Mouse (Mus musculus) lung, postnatal 0 days (tissue): Measurements from ENCODE around the gene Hmcn1. TPM values are rescaled to one million over a fixed set of nuclear protein-coding genes. Genes with fewer than 3 reads are reported as not detected.

Source experiments
- ATAC-seq: fragments of 200-750 bp; cut with Nextera tagmentation; 2 replicates; pipeline ENCODE4 v1.8.0; 2017; ENCODE audit warnings: moderate library complexity
- DNase-seq: peaks from one replicate; pipeline ENCODE4 v3.0.0-alpha.2; 2016; ENCODE audit warnings: low spot score
- H3K27ac ChIP-seq: fragments of 300-500 bp; sonication (generic); 2 replicates; pipeline ENCODE4 v1.5.1; 2014; ENCODE audit warnings: antibody characterized with exemption, mild to moderate bottlenecking, low read length, mixed read lengths
- H3K27me3 ChIP-seq: fragments of 300-500 bp; sonication (generic); replicated peaks from 2 replicates; pipeline ENCODE4 v1.6.1; 2014; ENCODE audit warnings: low read length, mixed read lengths; ENCODE audit not compliant: insufficient read depth
- H3K36me3 ChIP-seq: fragments of 300-500 bp; sonication (generic); 2 replicates; pipeline ENCODE4 v1.6.1; 2014; ENCODE audit warnings: low read length, mixed read lengths; ENCODE audit not compliant: insufficient read depth
- H3K4me1 ChIP-seq: fragments of 300-500 bp; sonication (generic); 2 replicates; pipeline ENCODE4 v1.6.1; 2014; ENCODE audit warnings: antibody characterized with exemption, low read depth, low read length, mixed read lengths; ENCODE audit not compliant: insufficient read depth
- H3K4me2 ChIP-seq: fragments of 300-500 bp; sonication (generic); replicated peaks from 2 replicates; pipeline ENCODE4 v1.6.1; 2014; ENCODE audit warnings: low read depth, mild to moderate bottlenecking, low read length, moderate library complexity, mixed read lengths
- H3K4me3 ChIP-seq: fragments of 300-500 bp; sonication (generic); 2 replicates; pipeline ENCODE4 v1.5.1; 2014; ENCODE audit warnings: low read depth, low read length
- H3K9ac ChIP-seq: fragments of 300-500 bp; sonication (generic); replicated peaks from 2 replicates; pipeline ENCODE4 v1.6.1; 2014; ENCODE audit warnings: low read depth, mild to moderate bottlenecking
- H3K9me3 ChIP-seq: fragments of 300-500 bp; sonication (generic); 2 replicates; pipeline ENCODE4 v1.6.1; 2016; ENCODE audit warnings: low read length, mixed read lengths
- CTCF ChIP-seq: IDR thresholded peaks from 2 replicates; pipeline ENCODE4 v1.5.1; 2016; ENCODE audit warnings: antibody characterized with exemption, mild to moderate bottlenecking
- EP300 ChIP-seq: IDR thresholded peaks from 2 replicates; pipeline ENCODE4 v1.6.1; 2016; ENCODE audit warnings: antibody characterized with exemption, mild to moderate bottlenecking, control low read depth
- WGBS: fragments of 180-500 bp; shearing (Covaris S2); extraction: QIAGEN DNeasy Blood & Tissue Kit; methylation state at CpG from one replicate; pipeline ENCODE4 v1.1.7; 2014; 5-methylcytosine and 5-hydroxymethylcytosine counted together
- polyA plus RNA-seq: library from polyadenylated mRNA; unstranded; fragments of >200 nt; fragmentation: Nextera tagmentation; extraction: Ambion mirVana; gene quantifications from 2 replicates; pipeline ENCODE4 v1.2.1, GENCODE M21; 2015

The Hmcn1 gene
- polyA plus RNA-seq, 1 experiment from 2014 or later, result 24.7 TPM

GRCm38 (mm10) chr1:150742376-150743087 lies 250.7 kb downstream of the Hmcn1 start:
- ATAC-seq (no peak), DNase-seq (peak; percentile 11)
- Histone ChIP-seq H3K9me3 (no peaks in the 10 kb centered on the region), H3K27ac (no peak overlapping the region), H3K4me2 (no peak overlapping the region), H3K4me1 (no peaks in the 10 kb centered on the region), H3K9ac (no peak overlapping the region), H3K4me3 (no peak overlapping the region), H3K27me3 (no peaks in the 10 kb centered on the region), H3K36me3 (no peaks in the 10 kb centered on the region)
- WGBS, result 69% methylated on average over 7 of the region's 7 CpGs
- no peak for TF ChIP-seq CTCF
- no peak for TF ChIP-seq EP300

DNA sequence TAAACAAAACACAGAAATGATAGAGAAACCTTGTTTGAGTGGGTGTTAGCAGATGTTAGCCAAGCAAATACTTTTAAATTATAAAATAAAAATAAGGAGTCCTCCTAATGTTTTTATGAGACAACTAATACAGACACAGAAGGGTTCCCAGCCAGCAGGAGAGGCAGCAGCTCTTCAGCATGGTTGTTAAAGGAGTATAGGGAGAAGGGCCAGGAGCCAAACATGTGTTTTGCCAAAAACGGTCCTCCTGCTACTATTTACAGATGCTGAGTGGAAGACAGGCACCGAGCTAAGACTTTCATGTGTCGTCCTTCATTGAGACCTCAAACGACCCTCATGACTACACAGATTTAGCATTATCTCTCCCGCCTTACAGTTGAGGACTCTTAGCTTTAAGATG lies 281.8 kb downstream of the Hmcn1 start:
- Histone ChIP-seq H3K4me2 (no peak overlapping the region), H3K36me3 (no peaks in the 10 kb centered on the region), H3K9me3 (no peaks in the 10 kb centered on the region), H3K4me1 (no peaks in the 10 kb centered on the region), H3K9ac (no peak overlapping the region), H3K27me3 (no peaks in the 10 kb centered on the region), H3K27ac (no peak overlapping the region), H3K4me3 (no peak overlapping the region)
- 48% methylated on average over 5 of the region's 5 CpGs for WGBS
- DNase-seq (peak; percentile 10), ATAC-seq (no peak)
- TF ChIP-seq EP300 (no peak), CTCF (no peak)

DNA sequence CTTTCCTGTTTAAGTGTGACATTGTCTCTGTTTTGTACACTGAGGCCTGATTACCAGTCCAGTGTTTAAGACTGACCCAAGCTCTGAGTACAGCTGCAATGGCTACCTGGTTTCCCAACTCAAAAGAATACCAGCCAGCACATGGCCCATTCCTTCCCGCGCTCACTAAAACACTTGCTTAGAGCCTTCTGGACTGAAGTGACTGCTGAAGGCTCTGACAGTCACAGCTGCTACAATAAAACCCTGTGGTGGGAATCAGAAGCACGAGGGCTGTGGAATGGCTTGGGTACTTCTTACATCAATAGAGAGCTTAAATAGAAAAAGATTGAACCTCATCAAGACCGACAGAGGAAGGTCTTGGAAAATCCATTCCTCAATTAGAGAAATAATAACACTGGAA lies 286.7 kb downstream of the Hmcn1 start:
- Histone ChIP-seq H3K27ac (no peak overlapping the region), H3K9me3 (no peaks in the 10 kb centered on the region), H3K27me3 (no peaks in the 10 kb centered on the region), H3K4me1 (no peaks in the 10 kb centered on the region), H3K9ac (no peak overlapping the region), H3K36me3 (no peaks in the 10 kb centered on the region), H3K4me3 (no peak overlapping the region), H3K4me2 (no peak overlapping the region)
- 54% methylated on average over 4 of the region's 4 CpGs for WGBS
- DNase-seq (no peak), ATAC-seq (no peak)
- TF ChIP-seq CTCF (no peak), EP300 (no peak)

DNA sequence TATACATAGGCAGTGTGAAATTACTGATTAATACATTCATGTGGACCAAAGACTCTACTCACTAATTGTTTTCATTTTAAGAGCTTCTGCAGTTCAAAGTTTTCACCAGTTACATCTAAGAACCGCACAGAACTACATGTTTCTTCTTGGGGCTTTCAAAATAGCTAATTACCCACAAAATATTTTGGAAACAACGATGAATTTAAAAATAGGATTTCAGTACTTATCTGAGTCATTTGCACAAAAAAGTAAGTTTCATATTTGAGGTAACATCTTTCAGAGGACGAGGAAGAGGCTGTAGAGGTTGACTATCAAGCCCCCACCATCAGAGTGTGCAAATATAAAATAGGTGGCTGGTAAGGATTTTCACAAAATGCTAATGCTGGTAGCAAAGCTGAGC lies 295.5 kb downstream of the Hmcn1 start:
- no peak for ATAC-seq
- H3K27me3 ChIP-seq, result no peaks in the 10 kb centered on the region
- H3K4me1 ChIP-seq, result no peaks in the 10 kb centered on the region
- WGBS, result 88% methylated on average over 3 of the region's 3 CpGs
- H3K4me3 ChIP-seq, result no peak overlapping the region
- no peak overlapping the region for H3K27ac ChIP-seq
- no peak overlapping the region for H3K4me2 ChIP-seq
- no peak for DNase-seq
- H3K9ac ChIP-seq, result no peak overlapping the region
- TF ChIP-seq EP300, result no peak
- no peak for TF ChIP-seq CTCF
- H3K36me3 ChIP-seq, result no peaks in the 10 kb centered on the region
- H3K9me3 ChIP-seq, result no peaks in the 10 kb centered on the region

- TF ChIP-seq EP300 (no peak), CTCF (no peak)
Measured at GRCm38 (mm10) chr1:150682044-150682443, 311.2 kb downstream of the Hmcn1 start.

GRCm38 (mm10) chr1:150681433-150681832 lies 311.8 kb downstream of the Hmcn1 start:
- no peak overlapping the region for H3K27ac ChIP-seq

More at GRCm38 (mm10) chr1:150682044-150682443, 311.2 kb downstream of the Hmcn1 start:
- no peaks in the 10 kb centered on the region; the same call in 1 of the 2 replicates for H3K4me1 ChIP-seq
- ATAC-seq, result no peak
- no peaks in the 10 kb centered on the region for H3K36me3 ChIP-seq
- WGBS, result 72% methylated on average over 6 of the region's 6 CpGs
- no peak overlapping the region for H3K4me3 ChIP-seq
- no peak overlapping the region for H3K4me2 ChIP-seq
- H3K9me3 ChIP-seq, result no peaks in the 10 kb centered on the region
- DNase-seq, result no peak
- H3K27me3 ChIP-seq, result no peaks in the 10 kb centered on the region
- no peak overlapping the region for H3K27ac ChIP-seq
- H3K9ac ChIP-seq, result no peak overlapping the region

DNA sequence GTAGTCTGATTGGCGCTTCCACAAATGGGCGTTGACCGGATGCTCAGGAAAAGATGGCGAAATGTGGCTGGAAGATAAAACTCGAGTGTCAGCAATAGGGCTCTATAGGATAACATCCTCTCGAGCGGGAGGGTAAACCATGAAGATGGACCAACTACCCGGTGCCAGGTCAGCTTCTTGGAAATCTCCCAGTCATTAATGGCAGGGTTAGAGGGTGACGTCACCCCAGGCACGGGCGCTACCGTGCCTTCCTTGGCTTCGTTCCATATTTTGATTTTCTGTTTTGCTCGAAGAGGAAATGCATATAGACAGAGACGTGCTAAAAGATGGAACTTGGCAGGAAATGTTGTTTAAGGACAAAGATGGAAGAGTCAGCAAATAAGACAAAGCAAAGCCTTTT lies 312.2 kb downstream of the Hmcn1 start:
- no peak for TF ChIP-seq EP300
- TF ChIP-seq CTCF, result no peak
- no peaks in the 10 kb centered on the region for H3K27me3 ChIP-seq
- no peaks in the 10 kb centered on the region for H3K36me3 ChIP-seq
- 51% methylated on average over 15 of the region's 15 CpGs for WGBS
- DNase-seq, result peak; percentile 5
- no peaks in the 10 kb centered on the region; the same call in 1 of the 2 replicates for H3K4me1 ChIP-seq
- ATAC-seq, result no peak
- H3K4me2 ChIP-seq, result no peak overlapping the region
- H3K4me3 ChIP-seq, result no peak overlapping the region
- H3K9me3 ChIP-seq, result no peaks in the 10 kb centered on the region
- H3K27ac ChIP-seq, result no peak overlapping the region
- no peak overlapping the region for H3K9ac ChIP-seq

More at GRCm38 (mm10) chr1:150681433-150681832, 311.8 kb downstream of the Hmcn1 start:
- no peak overlapping the region for H3K9ac ChIP-seq
- no peaks in the 10 kb centered on the region for H3K36me3 ChIP-seq
- ATAC-seq, result no peak
- no peaks in the 10 kb centered on the region for H3K27me3 ChIP-seq
- TF ChIP-seq EP300 (no peak), CTCF (no peak)
- H3K4me2 ChIP-seq, result no peak overlapping the region
- H3K9me3 ChIP-seq, result no peaks in the 10 kb centered on the region
- 80% methylated on average over 3 of the region's 3 CpGs for WGBS
- no peak overlapping the region for H3K4me3 ChIP-seq
- no peaks in the 10 kb centered on the region; the same call in 1 of the 2 replicates for H3K4me1 ChIP-seq
- no peak for DNase-seq
